Mouse (Mus musculus) thymus, adult 2 months (tissue): ENCODE measurements at regions not wholly inside any gene's neighbourhood (a gene's known extent, or its start where the extent isn't known, plus 50 kb on each side); places are given as distances from the start of the nearest gene placed in this dataset.
A peak's percentile ranks its signal among the peaks of the same experiment; 100 is the strongest.

Source experiments
- DNase-seq: peaks from one replicate; pipeline ENCODE4 v3.0.0; 2021
- H3K27ac ChIP-seq: fragments of 200-500 bp; 2 replicates; pipeline ENCODE4 v1.5.1; 2012; ENCODE audit warnings: low read length, control low read depth; ENCODE audit not compliant: control insufficient read depth, insufficient read depth
- H3K27me3 ChIP-seq: fragments of 200-500 bp; 2 replicates; pipeline ENCODE4 v1.6.1; 2012; ENCODE audit warnings: mild to moderate bottlenecking, low read length, moderate library complexity, mixed read lengths; ENCODE audit not compliant: control insufficient read depth, insufficient read depth
- H3K36me3 ChIP-seq: fragments of 200-500 bp; 2 replicates; pipeline ENCODE4 v1.6.1; 2012; ENCODE audit warnings: mild to moderate bottlenecking, low read length, moderate library complexity; ENCODE audit not compliant: control insufficient read depth, insufficient read depth
- H3K4me1 ChIP-seq: fragments of 200-500 bp; replicated peaks from 2 replicates; pipeline ENCODE4 v1.6.1; 2012; ENCODE audit warnings: low read length; ENCODE audit not compliant: control insufficient read depth, insufficient read depth
- H3K4me3 ChIP-seq: fragments of 200-500 bp; 2 replicates; pipeline ENCODE4 v1.5.1; 2012; ENCODE audit warnings: mild to moderate bottlenecking, low read length, control low read depth, moderate library complexity; ENCODE audit not compliant: control insufficient read depth, insufficient read depth
- CTCF ChIP-seq: fragments of 200-500 bp; IDR thresholded peaks from 2 replicates; pipeline ENCODE4 v1.5.1; 2012; ENCODE audit warnings: mild to moderate bottlenecking, control low read depth, low read length, moderate library complexity, borderline replicate concordance; ENCODE audit not compliant: control insufficient read depth, poor library complexity, insufficient read depth; ENCODE audit errors: extremely low read depth
- POLR2A ChIP-seq: fragments of 200-500 bp; IDR thresholded peaks from 2 replicates; pipeline ENCODE4 v1.6.1; 2012; ENCODE audit warnings: mild to moderate bottlenecking, low read length, control low read depth, moderate library complexity; ENCODE audit not compliant: control insufficient read depth, poor library complexity, insufficient read depth; ENCODE audit errors: extremely low read depth
- WGBS: fragments of 180-500 bp; shearing (Covaris S2); methylation state at CpG from one replicate; pipeline ENCODE4 v1.1.7; 2018; 5-methylcytosine and 5-hydroxymethylcytosine counted together

- Histone ChIP-seq H3K27me3 (no peaks in the 10 kb centered on the region), H3K4me1 (no peaks in the 10 kb centered on the region), H3K36me3 (no peaks in the 10 kb centered on the region), H3K27ac (no peak overlapping the region), H3K4me3 (no peak overlapping the region)
- TF ChIP-seq CTCF (no peak), POLR2A (no peak)
- WGBS, result 85% methylated on average over 11 of the region's 11 CpGs
- DNase-seq, result no peak
These were observed 86.3 kb upstream of the Osmr start for GRCm38 (mm10) chr15:6960753-6961746.

GRCm38 (mm10) chr15:6964635-6965034 lies 89.9 kb upstream of the Osmr start:
- WGBS, result 95% methylated on average over 4 of the region's 4 CpGs
- TF ChIP-seq POLR2A (no peak), CTCF (no peak)
- no peak overlapping the region for H3K27ac ChIP-seq
- H3K27me3 ChIP-seq, result no peaks in the 10 kb centered on the region
- no peak overlapping the region for H3K4me3 ChIP-seq
- no peaks in the 10 kb centered on the region for H3K36me3 ChIP-seq
- no peaks in the 10 kb centered on the region for H3K4me1 ChIP-seq
- DNase-seq, result no peak

- no peak overlapping the region for H3K4me3 ChIP-seq
- H3K27me3 ChIP-seq, result no peaks in the 10 kb centered on the region
- H3K4me1 ChIP-seq, result no peaks in the 10 kb centered on the region
- no peak for TF ChIP-seq CTCF
- no peak for TF ChIP-seq POLR2A
- WGBS, result 53% methylated on average over 4 of the region's 4 CpGs
- no peaks in the 10 kb centered on the region for H3K36me3 ChIP-seq
- no peak for DNase-seq
- H3K27ac ChIP-seq, result no peak overlapping the region
These were observed 90.7 kb upstream of the Osmr start for GRCm38 (mm10) chr15:6965446-6965845.

- TF ChIP-seq CTCF (no peak), POLR2A (no peak)
- 69% methylated on average over 4 of the region's 4 CpGs for WGBS
- DNase-seq, result no peak
- no peaks in the 10 kb centered on the region for H3K27me3 ChIP-seq
- H3K4me1 ChIP-seq, result no peaks in the 10 kb centered on the region
- no peaks in the 10 kb centered on the region for H3K36me3 ChIP-seq
- H3K4me3 ChIP-seq, result no peak overlapping the region
- no peak overlapping the region for H3K27ac ChIP-seq
These were observed 99.6 kb upstream of the Osmr start for GRCm38 (mm10) chr15:6974410-6974809.

GRCm38 (mm10) chr15:6981430-6981829 lies 106.7 kb upstream of the Osmr start:
- no peak for DNase-seq
- TF ChIP-seq CTCF (no peak), POLR2A (no peak)
- H3K36me3 ChIP-seq, result no peaks in the 10 kb centered on the region
- H3K4me3 ChIP-seq, result no peak overlapping the region
- 89% methylated on average over 9 of the region's 9 CpGs for WGBS
- H3K27me3 ChIP-seq, result no peaks in the 10 kb centered on the region
- H3K27ac ChIP-seq, result no peak overlapping the region
- no peaks in the 10 kb centered on the region; the same call in 1 of the 2 replicates for H3K4me1 ChIP-seq

GRCm38 (mm10) chr15:6983320-6983719 lies 107.1 kb upstream of the Lifr start:
- Histone ChIP-seq H3K4me3 (no peak overlapping the region), H3K27me3 (no peaks in the 10 kb centered on the region), H3K36me3 (no peaks in the 10 kb centered on the region), H3K27ac (no peak overlapping the region), H3K4me1 (no peaks in the 10 kb centered on the region; the same call in 1 of the 2 replicates)
- no peak for DNase-seq
- TF ChIP-seq POLR2A (no peak), CTCF (no peak)
- WGBS, result 81% methylated on average over 3 of the region's 3 CpGs

GRCm38 (mm10) chr15:6988187-6988586 lies 102.2 kb upstream of the Lifr start:
- TF ChIP-seq CTCF (no peak), POLR2A (no peak)
- Histone ChIP-seq H3K27ac (peak overlapping the region; percentile 34; the same call in 1 of the 2 replicates), H3K36me3 (no peaks in the 10 kb centered on the region), H3K4me3 (no peak overlapping the region), H3K27me3 (no peaks in the 10 kb centered on the region), H3K4me1 (no peaks in the 10 kb centered on the region)
- no peak for DNase-seq
- 83% methylated on average over 3 of the region's 3 CpGs for WGBS
